Mouse (Mus musculus) cerebellum, postnatal 10 days (tissue): ENCODE measurements at regions not wholly inside any gene's neighbourhood (a gene's known extent, or its start where the extent isn't known, plus 50 kb on each side); places are given as distances from the start of the nearest gene placed in this dataset.
A peak's percentile ranks its signal among the peaks of the same experiment; 100 is the strongest.

Experiments used
- DNase-seq, 2 experiments: peaks; one replicate each; pipeline ENCODE4 v3.0.0; 2021; ENCODE audit warnings: mixed read lengths in 2 of 2

DNA sequence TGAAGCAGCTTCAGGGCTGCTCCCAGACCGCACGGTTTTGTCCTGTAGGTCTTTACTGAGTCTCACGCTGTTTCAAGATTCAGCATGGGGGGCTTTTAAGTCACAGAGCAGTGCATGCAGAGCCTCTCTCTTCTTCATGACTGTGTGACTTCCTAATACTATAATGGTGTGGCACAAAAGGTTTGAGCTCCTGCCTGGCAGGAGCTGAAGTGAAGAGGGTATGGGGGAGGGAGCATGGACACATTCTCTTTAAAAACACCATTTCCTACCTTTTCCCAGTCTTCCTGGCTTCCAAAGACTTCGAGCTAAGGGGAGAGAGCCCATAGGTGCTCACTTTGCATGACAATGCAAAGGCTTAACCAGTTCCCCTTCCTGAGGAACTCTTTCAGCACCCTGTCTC, 934.9 kb upstream of the Gm5150 start:
- no peak for DNase-seq

DNA sequence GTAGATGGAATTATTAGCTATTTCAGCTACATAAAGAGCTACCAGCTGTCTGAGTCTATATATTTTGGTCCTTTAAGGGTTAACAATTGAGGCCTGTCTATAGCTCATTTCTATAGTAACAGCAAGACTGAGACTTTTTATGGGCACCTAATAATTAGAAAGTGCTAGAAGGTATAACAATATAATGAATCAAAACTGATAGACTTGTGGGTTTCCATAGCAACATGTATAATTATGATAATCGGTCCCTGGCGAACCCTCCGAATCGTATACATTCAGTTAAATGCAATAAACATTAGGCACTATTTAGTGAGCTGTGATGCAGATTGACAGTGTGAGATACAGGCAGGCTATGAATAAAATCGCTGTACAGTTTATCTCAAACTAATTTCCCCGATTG, 933.3 kb upstream of the Gm5150 start:
- no peak for DNase-seq

GRCm38 (mm10) chr3:16939127-16939526, 932.9 kb upstream of the Gm5150 start:
- DNase-seq = no peak

DNA sequence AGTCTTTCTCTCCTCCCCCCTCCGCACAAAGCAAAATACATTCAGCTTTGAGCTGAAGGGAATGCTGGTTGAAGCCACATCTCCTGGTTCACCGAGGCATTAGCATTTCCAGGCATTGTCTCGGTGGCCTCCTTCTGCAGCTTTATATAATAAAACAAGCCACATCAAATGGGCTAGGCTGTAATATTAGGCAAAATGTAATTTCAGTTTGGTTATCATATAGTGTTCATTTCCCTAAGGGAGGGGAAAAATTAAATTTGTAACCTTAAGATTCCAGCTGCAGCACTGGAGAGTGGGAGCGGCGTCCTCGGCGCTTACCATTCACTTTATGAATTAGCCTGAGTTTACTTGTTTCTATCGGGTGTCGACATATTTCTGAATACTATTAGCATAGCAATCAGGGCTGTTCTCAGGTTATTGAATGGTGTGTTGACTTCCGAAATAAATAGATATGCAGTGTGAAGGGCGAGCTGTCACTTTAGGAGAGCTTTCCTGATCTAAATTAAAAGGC, 932.3 kb upstream of the Gm5150 start:
- no peak for DNase-seq

DNA sequence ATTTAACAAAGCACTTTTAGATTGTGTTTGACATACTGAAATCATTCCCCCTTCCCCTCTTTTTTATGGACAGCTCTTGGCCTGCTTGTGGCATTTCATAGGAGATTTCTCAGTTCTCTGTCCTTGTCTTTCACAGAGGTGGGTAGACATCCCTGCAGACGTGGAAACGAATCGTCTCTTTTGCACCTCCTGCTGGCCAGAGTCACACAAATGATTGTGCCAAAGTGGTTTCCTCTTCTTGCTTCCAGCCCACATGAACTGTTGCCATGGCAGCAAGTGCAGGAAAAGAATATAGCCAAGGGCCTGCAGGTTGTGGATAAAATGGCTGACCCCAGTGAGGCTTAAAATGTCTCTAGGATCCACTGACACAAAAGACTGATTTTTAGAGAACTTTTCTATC, 924.1 kb upstream of the Gm5150 start:
- peak; percentile 71 to 78 for DNase-seq

DNA sequence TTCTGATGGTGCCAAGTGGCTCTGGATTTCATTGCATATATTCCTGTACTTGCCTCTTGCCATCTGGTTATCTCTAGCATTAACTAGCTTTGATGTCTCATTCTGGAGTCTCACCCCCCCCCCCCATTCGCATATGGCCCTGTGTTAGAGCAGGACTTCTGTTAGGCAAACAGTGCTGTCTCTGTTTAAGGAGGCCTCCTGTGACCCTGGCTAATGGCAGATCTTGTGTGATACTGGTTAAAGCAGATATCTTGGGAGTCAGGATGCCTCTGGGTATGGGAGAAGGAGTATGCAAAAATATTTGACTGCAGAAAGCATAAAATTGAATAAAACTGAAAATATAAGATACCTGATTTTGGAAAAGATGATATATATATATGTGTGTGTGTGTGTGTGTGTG, 923.6 kb upstream of the Gm5150 start:
- no peak for DNase-seq

GRCm38 (mm10) chr3:16924018-16924417, 917.8 kb upstream of the Gm5150 start:
- no peak for DNase-seq

DNA sequence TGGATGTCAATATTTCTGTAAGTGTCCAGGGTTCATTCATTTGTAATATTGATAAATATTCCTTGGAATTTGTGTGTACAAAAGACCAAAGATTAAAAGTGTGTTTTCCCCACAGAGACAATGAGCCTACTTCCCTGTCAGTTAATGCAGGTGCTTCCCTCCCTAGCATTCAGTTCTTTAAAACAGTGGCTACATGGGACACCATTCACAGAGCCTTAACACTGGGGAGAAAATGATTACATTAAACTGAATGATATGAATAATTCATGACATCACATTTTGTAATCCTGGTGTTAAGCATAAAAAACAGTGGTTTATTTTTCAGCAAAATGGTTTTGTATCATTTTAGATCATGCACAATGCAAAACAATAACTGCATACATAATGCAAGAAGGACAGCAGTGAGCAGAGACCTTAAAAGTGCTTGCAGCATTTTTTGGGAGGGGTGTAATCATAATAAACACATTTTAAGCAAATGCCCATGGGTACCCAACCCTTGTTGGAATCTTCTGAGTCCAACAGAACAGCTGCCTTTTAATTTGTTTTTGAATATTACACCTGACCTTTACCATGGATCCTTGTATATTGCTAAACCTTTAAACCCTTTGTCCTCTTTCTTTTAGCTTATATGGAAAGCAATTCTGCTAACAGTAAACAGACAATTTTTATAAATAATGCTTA, 917.1 kb upstream of the Gm5150 start:
- no peak for DNase-seq

DNA sequence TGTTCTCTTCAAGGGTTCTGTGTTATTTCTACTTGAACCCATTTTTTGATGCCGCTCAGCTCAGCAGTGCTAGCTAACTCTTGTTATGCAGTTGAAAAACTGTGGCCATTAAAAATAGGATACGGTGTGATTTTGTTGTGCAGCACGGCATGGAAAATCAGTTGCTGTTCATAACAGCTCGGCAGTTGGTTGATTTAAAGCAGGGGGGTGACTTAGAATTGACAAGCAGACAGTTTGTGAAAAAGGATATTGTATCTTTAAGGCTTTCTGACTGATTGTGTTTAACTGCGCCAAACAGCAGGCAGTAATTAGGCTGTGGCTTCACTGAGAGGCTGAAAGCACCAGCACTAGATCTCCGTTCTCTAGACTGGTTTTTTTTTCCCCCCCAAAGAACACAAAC, 915.1 kb upstream of the Gm5150 start:
- peak in 1 of 2 experiments; percentile 12 for DNase-seq

GRCm38 (mm10) chr3:16918374-16918773, 912.1 kb upstream of the Gm5150 start:
- no peak for DNase-seq

GRCm38 (mm10) chr3:16916072-16916403, 909.8 kb upstream of the Gm5150 start:
- DNase-seq = no peak

GRCm38 (mm10) chr3:16915389-16916071, 909.3 kb upstream of the Gm5150 start:
- DNase-seq = no peak

DNA sequence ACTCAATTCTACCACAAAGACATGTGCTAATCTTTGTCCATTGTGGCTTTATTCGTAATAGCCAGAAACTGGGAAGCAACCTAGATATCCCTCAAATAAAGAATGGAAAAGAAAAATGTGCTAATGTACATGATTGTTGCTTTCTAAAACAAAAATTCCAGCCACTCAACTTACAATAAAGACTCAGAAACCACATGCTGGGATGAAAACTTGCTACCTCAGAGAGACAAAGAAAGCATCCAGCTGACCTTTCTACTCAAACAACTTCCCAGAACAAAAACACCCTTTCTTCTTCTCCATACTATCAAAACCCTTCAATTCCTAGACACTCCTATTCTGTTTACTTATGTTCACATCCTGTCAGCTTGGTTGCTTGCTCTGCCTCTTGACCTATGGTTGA, 881.9 kb upstream of the Gm5150 start:
- no peak for DNase-seq

DNA sequence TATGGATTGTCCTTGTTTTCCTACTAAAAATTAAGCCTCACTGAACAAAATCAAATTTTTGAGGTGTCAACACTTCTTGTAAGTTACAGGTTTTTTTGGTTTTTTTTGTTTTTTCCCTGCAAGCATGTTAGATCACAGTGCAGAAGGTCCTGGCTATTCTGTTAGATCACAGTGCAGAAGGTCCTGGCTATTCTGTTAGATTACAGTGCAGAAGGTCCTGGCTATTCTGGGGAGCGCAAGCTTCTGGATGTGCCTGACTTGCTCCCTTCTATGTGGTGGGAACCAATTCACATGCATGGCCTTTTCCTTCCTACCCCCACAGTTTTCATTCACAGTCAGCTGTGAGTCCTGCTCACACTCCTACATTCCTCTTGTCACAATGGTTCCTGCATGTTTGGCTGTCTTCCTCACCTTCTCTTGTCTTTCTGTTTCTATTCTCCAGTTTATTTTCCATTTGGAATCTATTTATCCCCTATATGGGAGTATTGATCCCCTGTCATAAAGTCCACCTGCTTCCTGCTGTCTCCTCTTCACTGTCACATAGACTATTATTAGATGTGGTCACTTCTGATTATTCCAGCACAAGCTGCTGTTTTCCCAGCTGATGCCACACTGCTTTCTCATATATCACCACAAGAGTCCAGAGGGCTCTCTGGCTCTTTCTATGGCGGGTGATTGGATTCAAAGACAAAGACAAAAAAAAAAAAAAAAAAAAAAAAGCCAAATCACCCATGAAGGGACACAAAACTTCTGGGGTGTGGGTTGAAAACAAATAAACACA, 866.3 kb upstream of the Gm5150 start:
- DNase-seq = no peak

GRCm38 (mm10) chr3:16860034-16860433, 853.8 kb upstream of the Gm5150 start:
- DNase-seq = no peak

GRCm38 (mm10) chr3:16858931-16859330, 852.7 kb upstream of the Gm5150 start:
- peak in 1 of 2 experiments; percentile 3 for DNase-seq

DNA sequence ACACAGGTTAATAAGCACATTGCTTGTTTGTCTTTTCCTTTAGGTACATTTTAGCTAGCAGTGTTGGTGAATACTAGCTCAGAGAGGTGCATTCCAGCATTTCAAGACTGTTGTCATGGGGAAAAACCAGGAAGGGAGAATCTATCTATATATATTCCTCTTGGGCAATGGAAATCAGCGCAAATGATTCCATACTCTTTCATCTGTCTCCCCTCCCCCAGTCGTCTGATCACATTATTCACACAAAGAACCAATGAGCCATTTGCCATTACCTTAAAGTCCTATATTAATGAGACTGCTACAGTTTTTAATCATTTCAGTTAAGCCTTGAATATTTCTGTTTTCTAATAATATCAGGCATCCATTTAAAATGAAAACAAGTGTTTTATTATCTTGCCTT, 849.0 kb upstream of the Gm5150 start:
- DNase-seq = no peak

DNA sequence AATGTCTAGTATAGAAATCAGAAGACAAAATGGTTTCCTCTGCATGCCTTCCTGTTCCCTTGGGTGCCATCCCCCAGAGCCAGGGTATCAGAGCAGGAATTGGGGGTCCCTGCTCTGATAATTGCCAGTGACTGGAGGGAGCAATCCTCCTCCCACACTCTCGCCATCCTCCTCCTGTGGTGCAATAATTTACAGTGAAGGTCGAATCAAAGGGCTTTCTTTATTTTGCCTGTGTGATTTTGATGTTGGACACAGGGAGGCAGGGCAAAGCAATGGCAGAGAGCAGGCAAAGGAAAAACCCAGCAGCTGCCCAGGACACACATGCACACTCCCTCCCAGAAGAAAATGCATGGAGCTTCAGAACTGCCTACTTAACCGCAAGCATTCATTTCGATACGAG, 847.8 kb upstream of the Gm5150 start:
- DNase-seq = peak; percentile 25 to 26

GRCm38 (mm10) chr3:16846785-16847520, 840.7 kb upstream of the Gm5150 start:
- no peak for DNase-seq

DNA sequence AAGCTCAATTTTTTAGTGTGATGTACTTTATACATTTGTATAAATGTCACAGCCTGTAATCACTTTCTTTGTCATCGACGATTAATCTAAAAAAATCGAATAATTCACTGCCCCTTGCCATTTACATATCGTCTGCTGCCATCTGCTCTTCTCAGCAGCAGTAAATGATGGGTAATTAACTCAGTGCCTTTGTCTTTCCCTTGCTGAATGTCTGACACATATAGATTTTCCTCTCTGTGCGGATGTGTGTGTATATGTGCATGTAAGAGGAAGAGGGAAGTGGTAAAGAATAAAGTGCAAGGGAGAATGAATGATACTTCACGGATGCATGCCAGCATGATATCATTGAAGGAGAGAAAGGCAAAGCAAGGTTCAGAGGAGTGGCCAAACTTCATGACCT, 814.3 kb upstream of the Gm5150 start:
- DNase-seq = no peak

DNA sequence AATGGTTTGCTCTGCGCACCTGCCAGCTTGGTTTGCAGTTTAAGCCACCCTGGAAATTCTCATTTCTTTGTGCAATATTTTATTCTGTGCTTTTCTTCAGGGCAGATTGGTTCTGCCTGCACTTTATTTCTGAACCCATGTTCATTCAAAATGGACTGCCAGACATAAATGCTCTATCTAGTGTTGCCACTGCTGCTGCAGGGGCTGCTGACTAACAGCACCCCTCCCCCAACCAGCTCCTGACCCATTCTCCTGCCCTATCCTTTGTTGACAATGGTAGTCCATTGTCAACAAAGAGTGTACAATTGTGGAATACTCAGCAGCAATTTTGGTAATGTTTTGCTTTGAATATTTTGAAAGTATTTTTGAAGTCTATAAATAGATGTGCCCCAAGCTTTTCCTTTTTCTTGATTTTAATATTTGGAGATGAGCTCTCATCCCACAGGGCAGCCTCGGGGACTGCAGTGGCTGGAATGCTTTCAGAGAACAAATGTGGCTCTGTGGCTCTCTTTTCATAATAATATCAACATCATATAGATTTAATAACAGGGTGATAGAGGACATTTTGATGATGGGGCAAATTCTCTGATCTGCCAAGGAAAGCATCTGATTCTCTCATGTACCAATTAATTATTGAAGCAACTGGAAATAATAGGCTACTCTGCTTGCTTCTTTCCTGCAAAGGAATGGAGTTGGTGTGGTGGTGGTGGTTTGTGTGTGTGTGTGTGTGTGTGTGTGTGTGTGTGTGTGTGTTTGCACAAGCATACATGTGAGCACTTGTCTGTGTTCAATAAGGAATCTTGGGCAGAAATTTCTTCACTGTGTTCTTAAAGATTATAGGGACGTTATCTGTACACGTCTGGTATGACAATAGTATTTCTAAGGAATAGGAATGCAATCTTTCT, 813.2 kb upstream of the Gm5150 start:
- peak; percentile 8 to 29 for DNase-seq

DNA sequence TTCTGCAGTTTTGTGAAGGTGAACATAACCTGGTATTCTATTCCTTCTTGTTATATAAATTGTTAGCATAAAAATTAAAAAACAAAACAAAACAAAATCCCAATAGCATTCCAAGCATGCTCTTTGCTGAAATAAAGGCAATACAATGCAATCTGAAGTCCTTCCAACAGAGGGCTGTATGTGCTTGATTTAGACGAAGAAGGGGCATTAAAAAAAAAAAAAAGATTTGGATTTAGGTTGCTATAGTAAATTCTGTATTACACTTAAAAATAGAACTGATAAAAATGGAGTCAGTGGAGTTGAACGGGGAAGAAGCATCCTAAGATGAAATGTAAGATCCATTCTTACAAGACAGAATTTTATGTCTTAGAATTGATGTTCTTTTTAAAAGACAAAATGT, 810.6 kb upstream of the Gm5150 start:
- peak; percentile 58 to 66 for DNase-seq
